Mouse (Mus musculus) C2C12 (cell line): ENCODE results near the gene Nus1. TPM values are rescaled to one million over a fixed set of nuclear protein-coding genes. Genes with fewer than 3 reads are reported as not detected.

Experiments
- H3K27me3 ChIP-seq: one replicate; pipeline ENCODE4 v1.6.1; 2011; ENCODE audit not compliant: control insufficient read depth, insufficient read depth, insufficient read length
- H3K36me3 ChIP-seq: one replicate; pipeline ENCODE4 v1.6.1; 2011; ENCODE audit not compliant: control insufficient read depth, insufficient read depth
- H3K4me3 ChIP-seq: one replicate; pipeline ENCODE4 v1.5.1; 2011; ENCODE audit warnings: mild to moderate bottlenecking, control low read depth; ENCODE audit not compliant: poor library complexity, insufficient read depth, severe bottlenecking
- H3K79me2 ChIP-seq: one replicate; pipeline ENCODE4 v1.6.1; 2011; ENCODE audit not compliant: control insufficient read depth, insufficient read depth
- H3K79me3 ChIP-seq: one replicate; pipeline ENCODE4 v1.6.1; 2011; ENCODE audit warnings: low read depth, control low read depth
- H3ac ChIP-seq: one replicate; pipeline ENCODE3; 2011; ENCODE audit warnings: low read depth; ENCODE audit not compliant: control insufficient read depth, insufficient read length
- CEBPB ChIP-seq: IDR thresholded peaks from one replicate; pipeline ENCODE4 v1.6.1; 2011; ENCODE audit warnings: low read depth, mild to moderate bottlenecking, control low read depth, moderate library complexity
- CTCF ChIP-seq: IDR thresholded peaks from one replicate; pipeline ENCODE4 v1.5.1; 2011; ENCODE audit not compliant: control insufficient read depth, insufficient read depth, insufficient read length
- FOSL1 ChIP-seq: IDR thresholded peaks from one replicate; pipeline ENCODE4 v1.8.0; 2011; ENCODE audit warnings: mild to moderate bottlenecking, low read length; ENCODE audit not compliant: poor library complexity, insufficient read depth, severe bottlenecking
- MAX ChIP-seq: IDR thresholded peaks from one replicate; pipeline ENCODE4 v1.6.1; 2011; ENCODE audit warnings: mild to moderate bottlenecking, control low read depth
- MYOD1 ChIP-seq: IDR thresholded peaks from one replicate; pipeline ENCODE4 v1.6.1; 2011; ENCODE audit warnings: low read depth; ENCODE audit not compliant: control insufficient read depth, insufficient read length
- MYOG ChIP-seq: IDR thresholded peaks from one replicate; pipeline ENCODE4 v1.6.1; 2011; ENCODE audit not compliant: control insufficient read depth, insufficient read length; ENCODE audit errors: extremely low read depth
- USF1 ChIP-seq: IDR thresholded peaks from one replicate; pipeline ENCODE4 v1.6.1; 2011; ENCODE audit warnings: low read depth, mild to moderate bottlenecking, control low read depth, moderate library complexity
- polyA plus RNA-seq: library from polyadenylated mRNA; unstranded; fragments of >200 nt; fragmentation: generic; extraction: Trizol; gene quantifications from one replicate; pipeline ENCODE4 v1.2.1, GENCODE M21; 2012; ENCODE audit warnings: missing spikeins

Gene Nus1
- polyA plus RNA-seq, 1 experiment: 16.1 TPM

GRCm38 (mm10) chr10:52405160-52405559, 12.2 kb upstream of the Nus1 start:
- Histone ChIP-seq H3K79me3 (no peaks in the 10 kb centered on the region), H3K36me3 (no peaks in the 10 kb centered on the region), H3K79me2 (no peaks in the 10 kb centered on the region), H3K27me3 (no peaks in the 10 kb centered on the region), H3K4me3 (no peak overlapping the region), H3ac (no peak overlapping the region)
- no peak for TF ChIP-seq CTCF
- no peak for TF ChIP-seq CEBPB
- TF ChIP-seq MYOG: no peak
- no peak for TF ChIP-seq MYOD1
- TF ChIP-seq FOSL1: no peak
- TF ChIP-seq MAX: no peak
- TF ChIP-seq USF1: no peak

DNA sequence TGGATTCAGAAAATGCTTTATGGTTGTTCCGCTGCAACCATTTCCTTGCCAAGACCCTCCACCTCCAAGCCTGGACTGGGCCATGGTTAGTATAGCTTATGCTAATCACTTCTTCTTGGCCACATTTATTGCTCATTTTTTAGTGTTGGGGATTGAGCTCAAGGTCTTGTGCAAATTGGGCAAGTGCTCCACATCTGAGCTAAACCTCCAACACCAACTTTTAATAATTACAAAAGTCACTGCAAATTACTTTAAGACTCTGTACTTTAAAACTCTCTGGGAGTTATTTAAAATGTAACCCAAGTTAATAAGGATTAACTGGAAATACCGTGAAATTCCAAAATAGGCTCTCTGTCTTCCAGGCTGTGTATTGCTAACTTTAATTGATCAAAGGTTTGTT, 9.8 kb upstream of the Nus1 start:
- H3K4me3 ChIP-seq: no peak overlapping the region
- TF ChIP-seq MYOG: no peak
- no peak for TF ChIP-seq USF1
- no peak for TF ChIP-seq FOSL1
- no peak for TF ChIP-seq MAX
- TF ChIP-seq MYOD1: no peak
- no peak for TF ChIP-seq CEBPB
- no peak for TF ChIP-seq CTCF
- no peak overlapping the region for H3ac ChIP-seq
- H3K79me3 ChIP-seq: no peaks in the 10 kb centered on the region
- H3K27me3 ChIP-seq: no peaks in the 10 kb centered on the region
- no peaks in the 10 kb centered on the region for H3K36me3 ChIP-seq
- H3K79me2 ChIP-seq: no peaks in the 10 kb centered on the region

- Histone ChIP-seq H3K36me3 (peaks cover 4% of the 10 kb centered on the region), H3K79me3 (peaks cover 24% of the 10 kb centered on the region), H3K79me2 (peaks cover 26% of the 10 kb centered on the region), H3K27me3 (no peaks in the 10 kb centered on the region), H3K4me3 (no peak overlapping the region), H3ac (no peak overlapping the region)
- TF ChIP-seq MYOG: no peak
- TF ChIP-seq FOSL1: no peak
- no peak for TF ChIP-seq CTCF
- no peak for TF ChIP-seq MYOD1
- no peak for TF ChIP-seq MAX
- no peak for TF ChIP-seq CEBPB
- TF ChIP-seq USF1: no peak
Observed at GRCm38 (mm10) chr10:52415020-52415419, 2.3 kb upstream of the Nus1 start.

DNA sequence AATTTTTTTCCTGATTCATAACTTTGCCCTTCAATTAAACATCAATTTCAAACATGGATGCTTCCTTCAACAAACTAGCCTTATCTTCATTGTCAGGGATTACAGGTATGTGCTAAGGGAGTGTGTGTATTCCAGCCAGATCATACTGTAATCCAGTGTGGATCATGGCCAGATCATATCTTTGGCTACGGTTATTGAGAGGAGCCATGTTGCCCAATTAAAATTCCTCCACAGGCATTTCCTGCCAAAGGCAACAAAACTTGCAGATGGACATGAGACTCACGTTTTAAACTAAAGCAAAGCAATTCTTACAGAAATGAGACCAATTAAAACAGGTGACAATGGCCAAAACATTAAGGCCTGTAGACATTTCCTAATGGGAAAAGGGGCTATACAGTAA, 889 bp upstream of the Nus1 start:
- Histone ChIP-seq H3K36me3 (peaks cover 11% of the 10 kb centered on the region), H3K4me3 (no peak overlapping the region), H3K79me3 (peaks cover 38% of the 10 kb centered on the region), H3K27me3 (no peaks in the 10 kb centered on the region), H3ac (no peak overlapping the region), H3K79me2 (peaks cover 40% of the 10 kb centered on the region)
- no peak for TF ChIP-seq FOSL1
- TF ChIP-seq MYOD1: no peak
- TF ChIP-seq MAX: no peak
- TF ChIP-seq CTCF: no peak

DNA sequence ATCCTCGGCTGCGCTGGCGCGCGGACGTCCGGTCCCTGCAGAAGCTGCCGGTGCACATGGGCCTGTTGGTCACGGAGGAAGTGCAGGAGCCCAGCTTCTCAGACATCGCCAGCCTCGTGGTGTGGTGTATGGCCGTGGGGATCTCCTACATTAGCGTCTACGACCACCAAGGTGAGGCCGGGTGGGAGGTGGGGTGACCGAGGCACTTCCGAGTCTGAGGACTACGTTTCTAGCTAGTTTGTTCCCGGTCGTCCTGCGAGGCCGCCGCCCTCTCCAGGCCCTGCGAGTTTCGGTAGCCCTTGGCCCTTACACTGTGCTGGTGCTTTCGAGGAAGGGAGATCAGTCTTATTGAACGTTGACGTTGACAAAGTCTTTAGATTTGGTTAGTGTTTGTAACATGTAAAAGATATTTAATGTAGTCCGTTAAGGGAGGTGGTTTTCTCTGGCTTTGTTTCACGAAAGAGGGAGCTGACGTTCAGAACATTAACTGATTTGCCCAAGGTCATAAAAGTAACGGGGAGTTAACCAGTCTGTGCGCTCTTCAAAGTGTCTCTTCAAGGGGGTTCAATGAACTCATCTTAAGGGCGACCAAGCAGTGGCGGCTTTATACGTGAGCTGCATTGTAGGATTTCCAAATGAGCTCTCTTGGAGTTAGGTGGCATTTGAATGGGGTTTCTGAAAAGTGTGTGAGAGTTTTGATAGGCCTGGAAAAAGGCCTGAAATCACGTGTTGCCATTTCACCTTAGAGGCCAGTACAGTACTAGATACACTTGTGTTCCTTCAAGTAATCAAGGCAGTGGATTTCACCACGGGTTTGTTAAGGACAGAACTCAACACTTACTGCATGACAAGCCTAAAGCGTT, 882 bp downstream of the Nus1 start:
- H3K79me3 ChIP-seq: peaks cover 56% of the 10 kb centered on the region
- TF ChIP-seq MYOG (no peak), FOSL1 (no peak), MYOD1 (no peak), USF1 (peak; percentile 80)

GRCm38 (mm10) chr10:52418931-52419330, 1.6 kb downstream of the Nus1 start:
- Histone ChIP-seq H3K79me3 (peaks cover 63% of the 10 kb centered on the region), H3K4me3 (peak overlapping the region; percentile 98), H3K36me3 (peaks cover 11% of the 10 kb centered on the region), H3K27me3 (no peaks in the 10 kb centered on the region), H3ac (no peak overlapping the region), H3K79me2 (peaks cover 65% of the 10 kb centered on the region)
- TF ChIP-seq CTCF (no peak), MYOD1 (no peak), MAX (no peak), FOSL1 (no peak), USF1 (no peak), CEBPB (no peak), MYOG (no peak)

More for the DNA sequence above, 882 bp downstream of the Nus1 start:
- H3K36me3 ChIP-seq: peaks cover 11% of the 10 kb centered on the region
- peak overlapping the region; percentile 87 for H3ac ChIP-seq
- no peaks in the 10 kb centered on the region for H3K27me3 ChIP-seq
- H3K79me2 ChIP-seq: peaks cover 58% of the 10 kb centered on the region
- peak overlapping the region; percentile 98 for H3K4me3 ChIP-seq
